Mouse (Mus musculus) hindbrain, embryonic 15.5 days (tissue): ENCODE data around the gene Coq4. TPM values are rescaled to one million over a fixed set of nuclear protein-coding genes. Genes with fewer than 3 reads are reported as not detected.

Experiments used
- ATAC-seq: fragments of 200-750 bp; cut with Nextera tagmentation; 2 replicates; pipeline ENCODE4 v1.8.0; 2017; ENCODE audit warnings: low read depth, moderate number of reproducible peaks, moderate TSS enrichment; ENCODE audit not compliant: low FRiP score
- H3K27ac ChIP-seq: fragments of 300-500 bp; sonication (generic); replicated peaks from 2 replicates; pipeline ENCODE4 v1.5.1; 2015; ENCODE audit warnings: mild to moderate bottlenecking, inconsistent platforms
- H3K27me3 ChIP-seq: fragments of 300-500 bp; sonication (generic); 2 replicates; pipeline ENCODE4 v1.6.1; 2015; ENCODE audit warnings: control low read depth, inconsistent platforms
- H3K36me3 ChIP-seq: fragments of 300-500 bp; sonication (generic); 2 replicates; pipeline ENCODE4 v1.6.1; 2015; ENCODE audit warnings: control low read depth, inconsistent platforms
- H3K4me1 ChIP-seq: fragments of 300-500 bp; sonication (generic); replicated peaks from 2 replicates; pipeline ENCODE4 v1.6.1; 2015; ENCODE audit warnings: control low read depth, inconsistent platforms
- H3K4me2 ChIP-seq: fragments of 300-500 bp; sonication (generic); 2 replicates; pipeline ENCODE4 v1.6.1; 2015; ENCODE audit warnings: moderate library complexity, mild to moderate bottlenecking, inconsistent platforms
- H3K4me3 ChIP-seq: fragments of 300-500 bp; sonication (generic); 2 replicates; pipeline ENCODE4 v1.5.1; 2015; ENCODE audit warnings: mild to moderate bottlenecking, inconsistent platforms
- H3K9ac ChIP-seq: fragments of 300-500 bp; sonication (generic); 2 replicates; pipeline ENCODE4 v1.6.1; 2015; ENCODE audit warnings: inconsistent platforms
- H3K9me3 ChIP-seq: fragments of 300-500 bp; sonication (generic); 2 replicates; pipeline ENCODE4 v1.6.1; 2016; ENCODE audit warnings: control low read depth, inconsistent platforms
- WGBS: fragments of 180-500 bp; shearing (Covaris S2); methylation state at CpG from one replicate; pipeline ENCODE4 v1.1.7; 2015; 5-methylcytosine and 5-hydroxymethylcytosine counted together
- polyA plus RNA-seq: library from polyadenylated mRNA; unstranded; fragments of >200 nt; fragmentation: Nextera tagmentation; extraction: Ambion mirVana; gene quantifications from 2 replicates; pipeline ENCODE4 v1.2.1, GENCODE M21; 2015

Gene Coq4
- polyA plus RNA-seq, 1 experiment from 2014 or later = 45.7 TPM

DNA sequence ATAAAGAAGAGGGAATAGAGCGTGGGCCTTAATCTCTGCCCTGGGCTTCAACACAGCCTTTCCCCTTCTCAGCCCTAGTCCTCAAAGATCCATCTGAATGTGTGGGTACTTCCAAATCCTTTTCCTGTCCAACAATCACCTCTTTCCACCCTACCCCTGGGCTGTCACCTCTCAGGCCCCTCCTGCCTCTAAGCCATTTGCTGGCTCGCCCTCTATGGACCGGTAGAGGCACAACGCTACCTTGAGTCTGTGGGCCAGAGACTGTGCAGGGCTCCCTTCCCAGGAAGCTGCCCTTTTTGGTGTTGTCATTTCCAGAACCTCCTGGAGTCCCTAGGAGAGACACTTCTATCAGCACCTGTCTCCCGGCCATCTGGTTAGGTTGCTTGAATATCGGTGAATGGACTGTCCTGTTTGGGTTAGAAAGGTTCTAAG, 16.1 kb downstream of the Coq4 start:
- H3K4me2 ChIP-seq = peak overlapping the region; percentile 76
- H3K27ac ChIP-seq = peak overlapping the region; percentile 91
- peaks cover 42% of the 10 kb centered on the region for H3K36me3 ChIP-seq
- H3K9me3 ChIP-seq = no peaks in the 10 kb centered on the region
- peak overlapping the region; percentile 69 for H3K4me3 ChIP-seq
- peaks cover 18% of the 10 kb centered on the region for H3K4me1 ChIP-seq
- H3K9ac ChIP-seq = peak overlapping the region; percentile 87
- WGBS = 22% methylated on average over 6 of the region's 6 CpGs
- ATAC-seq = no peak
- H3K27me3 ChIP-seq = no peaks in the 10 kb centered on the region

DNA sequence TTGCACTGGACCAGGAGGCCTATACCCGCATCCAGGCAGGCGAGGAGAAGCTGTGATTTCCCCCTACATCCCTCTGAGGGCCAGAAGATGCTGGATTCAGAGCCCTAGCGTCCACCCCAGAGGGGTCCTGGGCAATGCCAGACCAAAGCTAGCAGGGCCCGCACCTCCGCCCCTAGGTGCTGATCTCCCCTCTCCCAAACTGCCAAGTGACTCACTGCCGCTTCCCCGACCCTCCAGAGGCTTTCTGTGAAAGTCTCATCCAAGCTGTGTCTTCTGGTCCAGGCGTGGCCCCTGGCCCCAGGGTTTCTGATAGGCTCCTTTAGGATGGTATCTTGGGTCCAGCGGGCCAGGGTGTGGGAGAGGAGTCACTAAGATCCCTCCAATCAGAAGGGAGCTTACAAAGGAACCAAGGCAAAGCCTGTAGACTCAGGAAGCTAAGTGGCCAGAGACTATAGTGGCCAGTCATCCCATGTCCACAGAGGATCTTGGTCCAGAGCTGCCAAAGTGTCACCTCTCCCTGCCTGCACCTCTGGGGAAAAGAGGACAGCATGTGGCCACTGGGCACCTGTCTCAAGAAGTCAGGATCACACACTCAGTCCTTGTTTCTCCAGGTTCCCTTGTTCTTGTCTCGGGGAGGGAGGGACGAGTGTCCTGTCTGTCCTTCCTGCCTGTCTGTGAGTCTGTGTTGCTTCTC, 28.5 kb downstream of the Coq4 start:
- Histone ChIP-seq H3K9me3 (no peaks in the 10 kb centered on the region), H3K27ac (no peak overlapping the region), H3K4me1 (peaks cover 19% of the 10 kb centered on the region), H3K4me3 (no peak overlapping the region), H3K9ac (no peak overlapping the region), H3K4me2 (no peak overlapping the region), H3K36me3 (peaks cover 60% of the 10 kb centered on the region), H3K27me3 (no peaks in the 10 kb centered on the region)
- no peak for ATAC-seq
- WGBS = 92% methylated on average over 11 of the region's 11 CpGs

DNA sequence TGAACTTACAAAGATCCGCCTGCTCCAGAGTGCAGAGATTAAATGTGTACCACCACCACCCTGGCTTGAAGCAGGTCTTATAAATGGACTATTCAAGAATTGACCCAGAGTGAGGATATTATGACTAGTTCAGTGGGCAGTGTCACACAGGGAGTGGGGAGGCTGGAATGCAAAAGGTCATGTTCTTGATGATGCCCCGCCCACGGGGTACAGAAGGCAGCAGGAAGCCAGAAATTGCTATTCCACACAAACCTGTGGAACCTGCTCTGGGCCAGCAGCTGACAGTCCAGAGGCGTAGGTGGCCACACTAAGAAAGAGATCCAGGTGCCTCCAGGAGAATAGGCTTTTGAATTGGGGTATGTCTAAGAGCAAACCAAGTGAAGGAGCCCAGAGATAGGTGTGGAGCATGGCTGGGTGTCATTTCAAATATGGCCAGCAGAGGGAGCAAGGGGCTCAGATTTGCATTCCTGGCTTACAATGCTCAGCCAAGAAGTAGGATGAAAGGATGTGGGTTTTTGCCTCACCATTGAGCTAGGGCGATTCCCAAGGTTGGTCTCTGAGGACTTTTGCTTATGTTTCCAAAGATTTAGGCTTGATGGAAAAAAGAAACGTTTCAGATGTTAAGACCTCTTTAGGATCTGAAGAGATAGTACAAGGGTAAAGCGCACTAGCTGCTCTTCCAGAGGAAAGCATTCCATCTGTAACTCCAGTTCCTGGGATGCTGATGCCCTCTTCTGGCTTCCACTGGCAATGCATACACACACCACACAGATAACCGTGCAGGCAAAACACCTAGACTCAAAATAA, 30.3 kb downstream of the Coq4 start:
- peaks cover 24% of the 10 kb centered on the region for H3K4me1 ChIP-seq
- peak overlapping the region; percentile 13; the same call in 1 of the 2 replicates for H3K4me3 ChIP-seq
- peak overlapping the region; percentile 96 for H3K27ac ChIP-seq
- H3K4me2 ChIP-seq = peak overlapping the region; percentile 46
- ATAC-seq = peak; percentile 75
- H3K27me3 ChIP-seq = no peaks in the 10 kb centered on the region
- peaks cover 43% of the 10 kb centered on the region for H3K36me3 ChIP-seq
- WGBS = 38% methylated on average over 8 of the region's 8 CpGs
- H3K9ac ChIP-seq = no peak overlapping the region
- H3K9me3 ChIP-seq = no peaks in the 10 kb centered on the region

GRCm38 (mm10) chr2:29819363-29819762, 32.1 kb downstream of the Coq4 start:
- Histone ChIP-seq H3K9ac (peak overlapping the region; percentile 59; the same call in 1 of the 2 replicates), H3K27ac (peak overlapping the region; percentile 96), H3K4me3 (peak overlapping the region; percentile 47), H3K27me3 (no peaks in the 10 kb centered on the region), H3K4me1 (peaks cover 24% of the 10 kb centered on the region), H3K9me3 (no peaks in the 10 kb centered on the region), H3K4me2 (peak overlapping the region; percentile 84), H3K36me3 (peaks cover 25% of the 10 kb centered on the region)
- WGBS = 3% methylated on average over 2 of the region's 2 CpGs
- no peak for ATAC-seq

DNA sequence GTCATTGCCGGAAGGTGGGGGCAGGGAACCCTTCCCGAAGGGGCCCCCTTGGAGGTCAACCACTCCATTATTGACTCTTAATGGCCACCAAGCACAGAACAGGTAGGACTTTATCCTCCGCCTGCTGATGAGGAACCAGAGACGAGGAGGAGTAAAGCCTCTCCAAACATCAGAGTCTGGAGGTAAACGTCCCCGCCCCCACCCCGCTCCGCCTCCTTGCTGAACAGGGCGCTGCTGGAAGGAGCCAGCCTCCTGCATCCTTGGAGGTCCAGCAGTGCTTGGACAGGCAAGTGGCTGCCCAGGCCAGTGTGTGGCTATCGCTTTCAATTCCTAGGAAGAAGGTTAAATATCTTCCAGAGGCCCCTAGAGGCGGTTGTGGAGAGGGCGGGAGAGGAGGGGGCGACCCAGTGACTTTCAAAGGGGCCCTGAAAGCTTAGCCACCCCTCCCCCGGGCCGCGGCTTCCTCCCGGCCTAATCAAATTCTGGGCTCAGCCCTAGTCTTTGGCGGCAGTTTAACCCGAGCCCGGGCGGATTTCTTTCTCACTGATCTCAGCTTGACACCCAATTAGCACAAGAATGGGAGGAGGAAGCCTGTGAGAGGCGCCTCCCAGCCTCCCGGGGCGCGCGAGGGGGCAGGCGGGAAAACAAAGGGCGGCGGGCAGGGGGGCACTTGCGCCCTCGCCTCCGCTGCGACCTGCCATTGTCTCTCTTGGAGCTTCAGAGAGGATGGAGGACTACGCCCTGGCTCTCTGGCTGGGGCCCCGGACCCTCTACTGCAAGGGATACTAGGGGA, 32.9 kb downstream of the Coq4 start, which contains the start of gene Urm1:
Urm1 (plus strand) TSS at position 51 of the 793 bp plus-strand sequence.
- ATAC-seq = peak; percentile 78
- Histone ChIP-seq H3K9ac (peak within 1 kb of the TSS; percentile 59), H3K27me3 (no peaks in the 10 kb centered on the region), H3K36me3 (peaks cover 17% of the 10 kb centered on the region), H3K4me1 (peaks cover 24% of the 10 kb centered on the region), H3K9me3 (no peaks in the 10 kb centered on the region), H3K27ac (peak within 1 kb of the TSS; percentile 96), H3K4me2 (peak within 1 kb of the TSS; percentile 84), H3K4me3 (peak within 1 kb of the TSS; percentile 47)
- WGBS = under 1% methylated on average over 35 of the region's 35 CpGs

DNA sequence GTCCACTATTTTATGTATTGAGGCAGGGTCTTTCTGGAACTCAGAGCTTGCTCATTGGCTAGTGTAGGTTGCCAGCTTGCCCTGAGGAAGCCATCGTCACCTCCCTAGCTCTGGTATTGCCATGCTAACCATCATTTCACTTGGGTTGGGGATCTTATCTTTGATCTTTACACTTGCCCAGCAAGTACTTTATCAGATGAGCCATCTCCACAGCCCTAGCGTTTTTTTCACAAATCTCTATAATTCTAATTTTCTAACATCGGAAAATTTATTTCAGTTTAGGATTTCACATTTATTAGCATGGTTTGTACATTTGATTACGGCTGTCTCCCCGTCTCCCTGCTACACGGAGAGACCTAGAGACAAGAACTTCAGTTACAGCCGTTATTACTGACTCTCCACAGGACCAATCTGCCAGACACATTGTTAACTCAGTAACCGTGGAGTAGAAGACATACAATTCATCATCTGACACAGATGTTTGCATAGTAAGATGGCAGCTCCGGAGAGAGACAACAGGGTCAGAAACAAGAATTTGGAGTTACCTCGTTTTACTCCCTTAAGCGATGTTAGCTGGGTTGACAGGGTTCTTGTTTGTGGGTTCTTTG, 39.1 kb downstream of the Coq4 start:
- H3K9ac ChIP-seq = peak overlapping the region; percentile 57
- peak overlapping the region; percentile 60 for H3K4me2 ChIP-seq
- peak; percentile 7 for ATAC-seq
- H3K4me1 ChIP-seq = peaks cover 16% of the 10 kb centered on the region
- no peaks in the 10 kb centered on the region for H3K36me3 ChIP-seq
- H3K27ac ChIP-seq = peak overlapping the region; percentile 89
- peak overlapping the region; percentile 64 for H3K4me3 ChIP-seq
- no peaks in the 10 kb centered on the region for H3K27me3 ChIP-seq
- H3K9me3 ChIP-seq = no peaks in the 10 kb centered on the region
- WGBS = 6% methylated on average over 11 of the region's 11 CpGs

GRCm38 (mm10) chr2:29826926-29827708, 39.8 kb downstream of the Coq4 start:
- under 1% methylated on average over 48 of the region's 48 CpGs for WGBS
- no peaks in the 10 kb centered on the region for H3K9me3 ChIP-seq
- peak; percentile 98 for ATAC-seq
- H3K4me2 ChIP-seq = peak overlapping the region; percentile 85
- H3K27ac ChIP-seq = peak overlapping the region; percentile 89
- no peaks in the 10 kb centered on the region for H3K27me3 ChIP-seq
- peaks cover 16% of the 10 kb centered on the region for H3K4me1 ChIP-seq
- H3K4me3 ChIP-seq = peak overlapping the region; percentile 64
- no peaks in the 10 kb centered on the region for H3K36me3 ChIP-seq
- H3K9ac ChIP-seq = peak overlapping the region; percentile 60

DNA sequence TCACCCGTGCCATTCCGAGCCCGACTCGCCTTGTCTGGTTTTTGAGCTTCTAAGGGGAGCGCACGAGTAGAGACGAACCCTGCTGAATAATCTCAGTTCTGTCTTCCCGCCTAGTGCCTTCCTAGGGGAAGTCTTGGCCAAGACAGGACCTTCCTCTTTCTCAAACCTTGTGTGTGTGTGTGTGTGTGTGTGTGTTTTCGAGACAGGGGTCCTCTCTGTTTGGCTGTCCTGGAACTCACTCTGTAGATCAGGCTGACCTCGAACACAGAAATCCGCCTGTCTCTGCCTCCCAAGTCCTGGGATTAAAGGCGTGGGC, 40.4 kb downstream of the Coq4 start:
- Histone ChIP-seq H3K4me3 (peak overlapping the region; percentile 64), H3K4me1 (peaks cover 16% of the 10 kb centered on the region), H3K9me3 (no peaks in the 10 kb centered on the region), H3K27me3 (no peaks in the 10 kb centered on the region), H3K9ac (peak overlapping the region; percentile 60), H3K36me3 (0 out of 2 replicates have a peak, but pooled peaks cover 3% of the 10 kb centered on the region), H3K4me2 (peak overlapping the region; percentile 85), H3K27ac (peak overlapping the region; percentile 74; the same call in 1 of the 2 replicates)
- 5% methylated on average over 12 of the region's 12 CpGs for WGBS
- no peak; the same call in 1 of the 2 replicates for ATAC-seq

GRCm38 (mm10) chr2:29831106-29831505, 43.8 kb downstream of the Coq4 start:
- no peak for ATAC-seq

GRCm38 (mm10) chr2:29833796-29834195, 46.5 kb downstream of the Coq4 start:
- Histone ChIP-seq H3K9ac (no peak overlapping the region), H3K36me3 (peaks cover 6% of the 10 kb centered on the region; the same call in 1 of the 2 replicates), H3K27me3 (no peaks in the 10 kb centered on the region), H3K27ac (no peak overlapping the region), H3K4me3 (no peak overlapping the region), H3K4me1 (peaks cover 4% of the 10 kb centered on the region), H3K9me3 (no peaks in the 10 kb centered on the region), H3K4me2 (no peak overlapping the region)
- ATAC-seq = no peak
- WGBS = 92% methylated on average over 5 of the region's 5 CpGs

More at GRCm38 (mm10) chr2:29831106-29831505, 43.8 kb downstream of the Coq4 start:
- Histone ChIP-seq H3K36me3 (peaks cover 6% of the 10 kb centered on the region; the same call in 1 of the 2 replicates), H3K4me3 (no peak overlapping the region), H3K4me2 (no peak overlapping the region), H3K9me3 (no peaks in the 10 kb centered on the region), H3K27me3 (no peaks in the 10 kb centered on the region), H3K27ac (no peak overlapping the region), H3K4me1 (peaks cover 16% of the 10 kb centered on the region), H3K9ac (no peak overlapping the region)
- WGBS = 83% methylated on average over 4 of the region's 4 CpGs
